Mouse (Mus musculus) hindbrain, embryonic 14.5 days (tissue): Measurements from ENCODE around the gene Ttc21b. TPM values are rescaled to one million over a fixed set of nuclear protein-coding genes. Genes with fewer than 3 reads are reported as not detected.

ENCODE experiments used
- ATAC-seq: fragments of 200-750 bp; cut with Nextera tagmentation; 2 replicates; pipeline ENCODE4 v1.8.0; 2017; ENCODE audit warnings: moderate number of reproducible peaks, mild to moderate bottlenecking, moderate TSS enrichment, moderate library complexity; ENCODE audit not compliant: low FRiP score
- DNase-seq: peaks from one replicate; pipeline ENCODE4 v3.0.0-alpha.2; 2015; ENCODE audit warnings: low spot score
- H3K27ac ChIP-seq: fragments of 300-500 bp; sonication (generic); 2 replicates; pipeline ENCODE4 v1.5.1; 2014; ENCODE audit warnings: mild to moderate bottlenecking, moderate library complexity
- H3K27me3 ChIP-seq: fragments of 300-500 bp; sonication (generic); 2 replicates; pipeline ENCODE4 v1.6.1; 2014; ENCODE audit warnings: mild to moderate bottlenecking, low read length, mixed read lengths; ENCODE audit not compliant: control insufficient read depth, insufficient read depth
- H3K36me3 ChIP-seq: fragments of 300-500 bp; sonication (generic); replicated peaks from 2 replicates; pipeline ENCODE4 v1.6.1; 2014; ENCODE audit not compliant: control insufficient read depth, insufficient read depth
- H3K4me1 ChIP-seq: fragments of 300-500 bp; sonication (generic); replicated peaks from 2 replicates; pipeline ENCODE4 v1.6.1; 2014; ENCODE audit warnings: antibody characterized with exemption, low read length, mixed read lengths; ENCODE audit not compliant: control insufficient read depth, insufficient read depth
- H3K4me2 ChIP-seq: fragments of 300-500 bp; sonication (generic); replicated peaks from 2 replicates; pipeline ENCODE4 v1.6.1; 2014; ENCODE audit warnings: mild to moderate bottlenecking, moderate library complexity
- H3K4me3 ChIP-seq: fragments of 300-500 bp; sonication (generic); replicated peaks from 2 replicates; pipeline ENCODE4 v1.5.1; 2014; ENCODE audit warnings: mild to moderate bottlenecking, low read length
- H3K9ac ChIP-seq: fragments of 300-500 bp; sonication (generic); 2 replicates; pipeline ENCODE4 v1.6.1; 2014
- H3K9me3 ChIP-seq: fragments of 300-500 bp; sonication (generic); 2 replicates; pipeline ENCODE4 v1.6.1; 2016; ENCODE audit warnings: low read length; ENCODE audit not compliant: control insufficient read depth
- WGBS: fragments of 180-500 bp; shearing (Covaris S2); extraction: QIAGEN DNeasy Blood & Tissue Kit; methylation state at CpG from one replicate; pipeline ENCODE4 v1.1.7; 2014; 5-methylcytosine and 5-hydroxymethylcytosine counted together
- polyA plus RNA-seq: library from polyadenylated mRNA; unstranded; fragments of >200 nt; fragmentation: Nextera tagmentation; extraction: Ambion mirVana; gene quantifications from 2 replicates; pipeline ENCODE4 v1.2.1, GENCODE M21; 2014

The Ttc21b gene
- 13.6 and 13.7 TPM in 2 replicates for polyA plus RNA-seq

- no peaks in the 10 kb centered on the region for H3K9me3 ChIP-seq
These were observed at the start of gene Ttc21b for GRCm38 (mm10) chr2:66256220-66257131. Ttc21b (minus strand) TSS chr2:66256617.

GRCm38 (mm10) chr2:66272551-66272950 lies 16.1 kb upstream of the Ttc21b start:
- no peaks in the 10 kb centered on the region for H3K27me3 ChIP-seq
- H3K4me3 ChIP-seq: no peak overlapping the region
- H3K9ac ChIP-seq: no peak overlapping the region
- no peak for ATAC-seq
- 0 out of 2 replicates have a peak, but pooled peaks cover 3% of the 10 kb centered on the region for H3K9me3 ChIP-seq
- 80% methylated on average over 3 of the region's 3 CpGs for WGBS
- no peak overlapping the region for H3K4me2 ChIP-seq
- no peak for DNase-seq
- no peak overlapping the region for H3K27ac ChIP-seq
- H3K36me3 ChIP-seq: peaks cover 10% of the 10 kb centered on the region
- H3K4me1 ChIP-seq: no peaks in the 10 kb centered on the region

More at GRCm38 (mm10) chr2:66256220-66257131, at the start of gene Ttc21b:
- Histone ChIP-seq H3K27ac (peak within 1 kb of the TSS; percentile 92), H3K9ac (peak within 1 kb of the TSS; percentile 83), H3K4me1 (peaks cover 20% of the 10 kb centered on the region), H3K27me3 (no peaks in the 10 kb centered on the region), H3K36me3 (peaks cover 7% of the 10 kb centered on the region; the same call in 1 of the 2 replicates), H3K4me2 (peak within 1 kb of the TSS; percentile 61), H3K4me3 (peak within 1 kb of the TSS; percentile 80)
- under 1% methylated on average over 56 of the region's 56 CpGs for WGBS
- ATAC-seq (peak; percentile 99), DNase-seq (peak; percentile 97)

GRCm38 (mm10) chr2:66244013-66244412 lies 12.4 kb downstream of the Ttc21b start:
- WGBS: 78% methylated on average over 1 of the region's 1 CpGs
- Histone ChIP-seq H3K9me3 (no peaks in the 10 kb centered on the region), H3K27me3 (no peaks in the 10 kb centered on the region), H3K36me3 (peaks cover 68% of the 10 kb centered on the region), H3K9ac (no peak overlapping the region), H3K4me3 (no peak overlapping the region), H3K4me1 (no peaks in the 10 kb centered on the region), H3K4me2 (no peak overlapping the region), H3K27ac (no peak overlapping the region)
- ATAC-seq (no peak), DNase-seq (no peak)

GRCm38 (mm10) chr2:66240334-66240733 lies 16.1 kb downstream of the Ttc21b start:
- peaks cover 64% of the 10 kb centered on the region for H3K36me3 ChIP-seq
- DNase-seq (no peak), ATAC-seq (no peak)
- no peak overlapping the region for H3K27ac ChIP-seq
- no peak overlapping the region for H3K9ac ChIP-seq
- WGBS: 93% methylated on average over 1 of the region's 1 CpGs
- H3K9me3 ChIP-seq: no peaks in the 10 kb centered on the region
- no peaks in the 10 kb centered on the region for H3K27me3 ChIP-seq
- no peak overlapping the region for H3K4me2 ChIP-seq
- H3K4me3 ChIP-seq: no peak overlapping the region
- no peaks in the 10 kb centered on the region for H3K4me1 ChIP-seq

- Histone ChIP-seq H3K9ac (no peak overlapping the region), H3K4me3 (no peak overlapping the region), H3K27me3 (no peaks in the 10 kb centered on the region), H3K27ac (no peak overlapping the region), H3K36me3 (peaks cover 69% of the 10 kb centered on the region), H3K4me1 (no peaks in the 10 kb centered on the region), H3K9me3 (no peaks in the 10 kb centered on the region), H3K4me2 (no peak overlapping the region)
- ATAC-seq: no peak
- WGBS: 94% methylated on average over 5 of the region's 5 CpGs
- DNase-seq: no peak
These were observed 17.5 kb downstream of the Ttc21b start for GRCm38 (mm10) chr2:66238886-66239285.

- H3K9me3 ChIP-seq: no peaks in the 10 kb centered on the region
- H3K4me2 ChIP-seq: no peak overlapping the region
- ATAC-seq (no peak), DNase-seq (no peak)
- no peaks in the 10 kb centered on the region for H3K27me3 ChIP-seq
- no peak overlapping the region for H3K9ac ChIP-seq
- 96% methylated on average over 7 of the region's 7 CpGs for WGBS
- H3K4me1 ChIP-seq: no peaks in the 10 kb centered on the region
- H3K4me3 ChIP-seq: no peak overlapping the region
- no peak overlapping the region for H3K27ac ChIP-seq
- H3K36me3 ChIP-seq: peaks cover 55% of the 10 kb centered on the region
These were observed 35.5 kb downstream of the Ttc21b start for GRCm38 (mm10) chr2:66220954-66221353.

GRCm38 (mm10) chr2:66209875-66210274 lies 46.5 kb downstream of the Ttc21b start:
- Histone ChIP-seq H3K4me1 (no peaks in the 10 kb centered on the region), H3K9me3 (no peaks in the 10 kb centered on the region), H3K36me3 (peaks cover 67% of the 10 kb centered on the region), H3K4me3 (no peak overlapping the region), H3K27ac (no peak overlapping the region), H3K9ac (no peak overlapping the region), H3K27me3 (no peaks in the 10 kb centered on the region), H3K4me2 (no peak overlapping the region)
- ATAC-seq: no peak
- DNase-seq: no peak
- 86% methylated on average over 10 of the region's 10 CpGs for WGBS

GRCm38 (mm10) chr2:66209353-66209752 lies 47.1 kb downstream of the Ttc21b start:
- Histone ChIP-seq H3K4me2 (no peak overlapping the region), H3K4me3 (no peak overlapping the region), H3K36me3 (peaks cover 67% of the 10 kb centered on the region), H3K27ac (no peak overlapping the region), H3K27me3 (no peaks in the 10 kb centered on the region), H3K9me3 (no peaks in the 10 kb centered on the region), H3K9ac (no peak overlapping the region), H3K4me1 (no peaks in the 10 kb centered on the region)
- no peak for DNase-seq
- ATAC-seq: no peak
- WGBS: 97% methylated on average over 13 of the region's 13 CpGs

GRCm38 (mm10) chr2:66206796-66207195 lies 49.6 kb downstream of the Ttc21b start:
- Histone ChIP-seq H3K4me2 (no peak overlapping the region), H3K4me3 (no peak overlapping the region), H3K9me3 (no peaks in the 10 kb centered on the region), H3K27ac (no peak overlapping the region), H3K4me1 (no peaks in the 10 kb centered on the region), H3K36me3 (peaks cover 71% of the 10 kb centered on the region), H3K27me3 (no peaks in the 10 kb centered on the region), H3K9ac (no peak overlapping the region)
- DNase-seq (no peak), ATAC-seq (no peak)
- 94% methylated on average over 2 of the region's 2 CpGs for WGBS
